Mouse (Mus musculus) left cerebral cortex, adult 2 months (tissue): ENCODE results near the gene Ubxn11. TPM values are rescaled to one million over a fixed set of nuclear protein-coding genes. Genes with fewer than 3 reads are reported as not detected.
A peak's percentile ranks its signal among the peaks of the same experiment; 100 is the strongest.

Source experiments
- DNase-seq, 2 experiments: peaks; one replicate each; pipeline ENCODE4 v3.0.0; 2021 to 2022; ENCODE audit warnings: low spot score in 2 of 2, mixed read lengths in 1 of 2; ENCODE audit errors: extremely low spot score in 1 of 2
- H3K27ac ChIP-seq: fragments of 200-600 bp; 2 replicates; pipeline ENCODE4 v1.8.1; 2022
- H3K4me3 ChIP-seq: fragments of 200-600 bp; 2 replicates; pipeline ENCODE4 v1.8.1; 2022
- CTCF ChIP-seq: fragments of 200-600 bp; IDR thresholded peaks from 2 replicates; pipeline ENCODE4 v1.8.1; 2022; ENCODE audit warnings: antibody characterized with exemption, mild to moderate bottlenecking, moderate library complexity
- intact Hi-C: fragments of 180-260 bp; cut with DNase I; formaldehyde crosslinking; loops from one replicate; pipeline ENCODE4 v1.15.1; 2025
- total RNA-seq, 2 experiments: library from RNA; stranded (reverse); gene quantifications; 2 replicates each; pipeline ENCODE4 v1.2.3; 2021

The Ubxn11 gene
- total RNA-seq, 2 experiments from 2014 or later, result 39.7 to 47.1 TPM

GRCm38 (mm10) chr4:134112403-134112802 is 10.0 kb downstream of the Ubxn11 start:
- Histone ChIP-seq H3K27ac (no peak overlapping the region), H3K4me3 (no peak overlapping the region)
- DNase-seq, result no peak
- no peak for TF ChIP-seq CTCF
- intact Hi-C loops, result no loop called here

- intact Hi-C loops, result no loop called here
- DNase-seq, result no peak
- H3K4me3 ChIP-seq, result no peak overlapping the region
- TF ChIP-seq CTCF, result no peak
- no peak overlapping the region for H3K27ac ChIP-seq
Measured at GRCm38 (mm10) chr4:134113356-134113994, 11.1 kb downstream of the Ubxn11 start.

- Histone ChIP-seq H3K4me3 (no peak overlapping the region), H3K27ac (no peak overlapping the region)
- DNase-seq, result no peak
- intact Hi-C loops, result no loop called here
- no peak for TF ChIP-seq CTCF
Measured at GRCm38 (mm10) chr4:134114038-134114437, 11.7 kb downstream of the Ubxn11 start.

GRCm38 (mm10) chr4:134115215-134116144 is 13.1 kb downstream of the Ubxn11 start:
- no peak for DNase-seq
- TF ChIP-seq CTCF, result no peak
- intact Hi-C loops, result no loop called here
- Histone ChIP-seq H3K4me3 (no peak overlapping the region), H3K27ac (no peak overlapping the region)

- intact Hi-C loops, result no loop called here
- H3K4me3 ChIP-seq, result no peak overlapping the region
- no peak for TF ChIP-seq CTCF
- no peak overlapping the region for H3K27ac ChIP-seq
- no peak for DNase-seq
Measured at GRCm38 (mm10) chr4:134116501-134116900, 14.1 kb downstream of the Ubxn11 start.

- Histone ChIP-seq H3K27ac (no peak overlapping the region), H3K4me3 (no peak overlapping the region)
- DNase-seq, result no peak
- intact Hi-C loops, result no loop called here
- no peak for TF ChIP-seq CTCF
Measured at GRCm38 (mm10) chr4:134117012-134117411, 14.6 kb downstream of the Ubxn11 start.

GRCm38 (mm10) chr4:134118126-134118800 is 15.9 kb downstream of the Ubxn11 start:
- DNase-seq, result no peak
- TF ChIP-seq CTCF, result no peak
- Histone ChIP-seq H3K4me3 (no peak overlapping the region), H3K27ac (no peak overlapping the region)
- intact Hi-C loops, result no loop called here

- no peak for DNase-seq
- intact Hi-C loops, result no loop called here
- Histone ChIP-seq H3K27ac (no peak overlapping the region), H3K4me3 (no peak overlapping the region)
- TF ChIP-seq CTCF, result no peak
Measured at GRCm38 (mm10) chr4:134119042-134119441, 16.7 kb downstream of the Ubxn11 start.

- intact Hi-C loops, result no loop called here
- no peak overlapping the region for H3K4me3 ChIP-seq
- no peak for DNase-seq
- peak; percentile 43 for TF ChIP-seq CTCF
- H3K27ac ChIP-seq, result no peak overlapping the region
Measured at GRCm38 (mm10) chr4:134119644-134120043, 17.3 kb downstream of the Ubxn11 start.

- no peak for TF ChIP-seq CTCF
- H3K4me3 ChIP-seq, result no peak overlapping the region
- no peak overlapping the region for H3K27ac ChIP-seq
- DNase-seq, result no peak
- intact Hi-C loops, result no loop called here
Measured at GRCm38 (mm10) chr4:134120192-134120805, 17.9 kb downstream of the Ubxn11 start.

GRCm38 (mm10) chr4:134120916-134121315 is 18.5 kb downstream of the Ubxn11 start:
- TF ChIP-seq CTCF, result no peak
- no peak overlapping the region for H3K4me3 ChIP-seq
- intact Hi-C loops, result no loop called here
- DNase-seq, result no peak
- no peak overlapping the region for H3K27ac ChIP-seq

GRCm38 (mm10) chr4:134121571-134121970 is 19.2 kb downstream of the Ubxn11 start:
- no peak for DNase-seq
- Histone ChIP-seq H3K27ac (no peak overlapping the region), H3K4me3 (no peak overlapping the region)
- TF ChIP-seq CTCF, result no peak
- intact Hi-C loops, result no loop called here
